Mouse (Mus musculus) lung, adult 18-20 months (tissue): ENCODE results near the gene Lmx1a.

Experiments used
- DNase-seq, 2 experiments: peaks; one replicate each; pipeline ENCODE4 v3.0.0; 2022; ENCODE audit warnings: mixed read lengths in 2 of 2

The Lmx1a gene

DNA sequence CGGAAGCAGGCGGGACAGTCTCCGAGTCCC, at the start of gene Lmx1a:
Gene Lmx1a (plus strand): TSS at position 6 of the 30 bp plus-strand sequence.
- no peak for DNase-seq

- peak; percentile 54 to 64 for DNase-seq
These were observed 44.0 kb upstream of the Lmx1a start for GRCm38 (mm10) chr1:167644866-167645537.

- DNase-seq = no peak
These were observed 40.4 kb upstream of the Lmx1a start for GRCm38 (mm10) chr1:167648670-167649069.

GRCm38 (mm10) chr1:167649122-167649633, 39.9 kb upstream of the Lmx1a start:
- peak in 1 of 2 experiments; percentile 33 for DNase-seq

- no peak for DNase-seq
These were observed 36.7 kb upstream of the Lmx1a start for GRCm38 (mm10) chr1:167652336-167652735.

DNA sequence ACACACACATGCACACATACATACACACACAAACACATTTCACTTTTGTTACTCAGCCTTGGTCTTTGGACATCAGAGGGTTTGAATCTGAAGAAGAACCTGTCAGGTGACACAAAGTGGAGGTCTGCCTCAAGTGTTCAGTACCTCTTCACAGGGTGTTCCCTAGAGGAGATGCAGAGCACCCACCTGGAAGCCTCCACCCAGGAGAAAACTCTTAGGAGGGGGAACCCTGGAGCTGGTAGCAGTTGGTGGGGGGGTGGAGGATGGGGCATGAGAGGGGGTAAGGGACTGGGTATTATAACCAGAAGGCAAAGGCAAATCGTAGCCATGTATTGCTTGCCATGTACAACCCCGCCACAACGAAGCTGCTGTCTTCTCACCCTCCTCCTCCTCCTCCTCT, 30.0 kb upstream of the Lmx1a start:
- DNase-seq = no peak

DNA sequence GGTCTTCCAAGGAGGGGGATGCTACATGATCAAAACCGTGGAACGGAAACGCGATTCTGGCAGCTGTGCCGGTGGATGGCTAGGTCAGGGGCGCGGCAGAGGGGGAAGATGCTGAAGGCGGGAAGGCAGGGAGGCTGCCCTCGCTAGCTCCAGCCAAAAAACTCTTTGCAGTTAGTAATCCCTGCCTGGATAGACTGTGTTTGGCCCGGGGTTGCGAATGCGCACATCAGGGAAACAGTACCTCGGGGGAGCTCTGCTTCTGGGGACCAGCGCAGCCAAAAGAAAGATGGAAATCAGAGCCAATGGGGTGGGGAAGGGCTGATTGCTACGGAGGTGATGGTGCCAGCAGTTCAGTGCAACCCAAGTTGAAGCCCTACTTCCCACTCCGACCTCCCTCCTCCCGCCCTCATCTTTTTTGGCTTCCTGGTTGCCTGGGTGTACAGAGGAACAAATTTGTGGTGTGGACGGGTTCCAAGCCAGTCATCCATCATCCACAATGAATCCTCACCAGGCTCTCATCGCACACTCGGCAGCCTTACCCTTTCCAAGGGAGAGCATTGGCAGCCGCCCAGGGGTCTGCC, 28.4 kb upstream of the Lmx1a start:
- peak; percentile 42 to 48 for DNase-seq

DNA sequence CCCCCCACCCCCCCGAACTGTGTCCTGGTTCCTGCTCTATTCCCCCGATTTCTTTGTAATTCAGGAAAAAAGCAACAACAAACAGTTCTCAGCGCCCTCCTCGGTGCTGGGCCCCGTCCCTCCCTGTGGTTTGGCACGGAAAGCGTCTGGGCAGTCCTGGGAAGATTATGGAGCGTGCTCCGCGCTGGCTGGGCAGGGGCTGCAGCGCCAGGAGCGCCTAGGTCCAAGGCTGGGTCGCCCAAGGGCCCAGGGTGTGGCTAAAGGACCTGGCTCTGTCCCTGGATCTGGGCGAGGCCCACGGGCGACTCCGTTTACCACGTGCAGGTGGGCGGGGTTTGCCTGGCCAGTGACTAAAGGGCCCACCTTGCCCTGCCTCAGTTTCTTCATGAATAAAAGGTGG, 27.9 kb upstream of the Lmx1a start:
- DNase-seq = peak; percentile 11 to 16

GRCm38 (mm10) chr1:167663136-167663535, 25.9 kb upstream of the Lmx1a start:
- no peak for DNase-seq

DNA sequence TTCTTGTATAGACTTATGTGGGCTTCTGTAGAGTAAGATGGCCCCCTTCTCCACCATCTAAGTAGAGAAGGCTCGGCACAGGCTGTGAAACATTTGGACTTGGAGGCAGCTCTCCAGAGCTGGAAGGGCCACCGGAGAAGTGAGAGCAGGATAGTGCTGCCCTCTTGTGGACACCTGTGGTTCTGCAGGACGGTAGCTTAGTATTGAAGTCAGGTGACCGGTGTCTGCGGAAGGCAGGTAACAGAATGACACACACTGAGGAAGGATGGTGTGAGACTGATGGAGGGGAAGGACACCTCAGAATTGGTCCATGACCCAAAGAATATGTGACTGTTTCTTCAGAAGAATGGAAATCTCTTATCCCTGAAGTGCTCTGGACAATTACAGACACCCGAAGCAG, 19.2 kb upstream of the Lmx1a start:
- peak; percentile 37 to 47 for DNase-seq

GRCm38 (mm10) chr1:167672433-167672987, 16.5 kb upstream of the Lmx1a start:
- DNase-seq = no peak

GRCm38 (mm10) chr1:167679061-167679460, 10.0 kb upstream of the Lmx1a start:
- no peak for DNase-seq

DNA sequence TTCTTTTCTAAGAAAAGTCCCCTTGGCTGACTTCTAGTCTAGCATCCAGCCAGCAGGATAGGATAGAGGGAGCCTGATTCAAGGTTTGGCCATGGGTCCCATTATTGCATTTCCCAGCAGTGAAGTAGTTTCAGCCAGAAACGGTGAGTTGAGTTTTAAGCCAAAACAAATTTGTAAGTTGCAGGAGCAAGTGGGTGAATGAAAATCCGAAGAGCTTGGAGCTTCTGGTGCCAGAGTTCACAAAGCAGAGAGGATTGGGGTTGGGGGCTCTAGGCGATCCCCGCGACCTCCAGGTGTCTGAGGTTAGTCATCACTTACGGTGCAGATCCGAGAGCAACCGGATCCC, 1.1 kb upstream of the Lmx1a start:
- no peak for DNase-seq

DNA sequence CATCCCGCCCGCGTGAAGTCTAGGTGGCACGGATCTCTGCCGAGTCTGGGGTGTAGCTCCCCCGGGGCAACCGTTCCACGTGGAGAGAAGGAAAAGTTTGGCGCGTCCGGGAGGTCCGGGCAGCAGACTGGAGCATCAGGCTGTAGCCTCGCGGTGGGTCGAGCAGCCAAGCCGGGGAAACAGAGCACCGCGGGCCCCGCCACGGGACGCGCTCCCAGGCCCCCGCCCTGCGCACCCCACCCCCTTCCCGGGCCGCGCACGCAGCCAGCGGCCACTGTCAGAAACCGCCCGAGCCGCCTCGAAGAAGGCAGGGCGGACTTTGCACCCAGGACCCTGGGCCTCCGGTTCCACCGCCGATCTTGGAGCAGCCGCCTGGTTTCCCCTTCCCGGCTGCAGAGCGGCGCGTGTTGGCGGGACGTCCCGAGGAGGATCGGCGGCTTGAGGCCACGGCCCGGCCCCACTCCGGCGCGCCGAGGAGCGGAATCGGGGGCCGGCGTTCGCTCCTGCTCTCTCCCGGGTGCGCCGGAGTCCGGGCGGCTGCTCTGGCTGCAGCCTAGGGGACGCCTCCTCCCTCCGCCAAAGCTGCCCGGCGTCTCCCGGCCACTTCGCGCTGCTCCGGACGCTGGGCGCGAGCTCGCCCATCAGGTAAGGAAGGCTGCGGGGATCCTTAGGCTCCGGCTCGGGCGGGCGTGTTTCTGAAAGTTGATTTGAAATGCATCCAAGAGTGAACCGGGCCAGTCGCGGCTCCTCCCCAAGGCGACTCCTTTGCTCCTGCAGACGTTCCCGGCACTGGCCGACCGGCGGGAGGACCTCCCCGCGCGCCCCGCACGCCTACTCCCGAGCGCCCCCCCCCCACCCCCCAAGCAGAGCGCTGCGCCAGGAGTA, 448 bp upstream of the Lmx1a start:
- DNase-seq = no peak

DNA sequence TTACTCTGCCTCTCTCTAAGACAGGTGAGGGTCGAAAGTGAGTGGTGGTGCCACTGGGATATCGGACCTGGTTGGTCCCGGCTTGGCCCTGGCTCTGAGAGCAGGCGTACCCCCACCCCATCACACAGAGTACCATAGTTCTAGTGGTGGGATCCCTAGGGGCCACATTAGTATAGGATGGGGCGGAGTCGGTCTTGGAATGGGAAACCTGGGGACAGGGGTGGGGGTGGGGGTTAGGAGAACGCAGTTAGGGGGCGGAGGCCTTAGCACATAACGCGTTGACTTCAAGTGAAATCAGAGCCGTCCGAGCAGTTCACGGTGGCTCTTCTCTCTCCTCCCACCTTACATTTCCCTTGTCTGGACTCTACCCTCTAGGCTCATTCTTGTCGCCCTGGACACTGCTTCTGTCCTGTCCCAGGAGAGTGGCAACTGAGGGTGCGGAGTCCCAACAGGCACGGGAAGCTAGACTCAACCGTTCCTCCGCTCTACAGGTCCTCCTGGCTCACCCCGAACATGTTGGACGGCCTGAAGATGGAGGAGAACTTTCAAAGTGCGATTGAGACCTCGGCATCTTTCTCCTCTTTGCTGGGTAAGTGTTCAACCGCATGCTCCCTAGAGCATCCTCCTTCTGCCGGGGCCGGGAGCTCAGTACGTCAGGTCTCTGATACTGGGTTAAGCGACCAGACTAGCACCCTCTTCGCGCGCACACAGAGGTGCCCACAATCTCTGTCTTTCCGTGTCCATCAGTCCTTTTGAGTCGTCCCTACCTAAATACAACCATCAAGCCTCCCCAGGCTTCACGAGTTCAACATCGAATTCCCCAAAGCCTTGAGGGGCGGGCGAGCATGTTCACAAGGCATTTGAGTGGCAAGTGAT, 463 bp downstream of the Lmx1a start:
- no peak for DNase-seq

GRCm38 (mm10) chr1:167690138-167690710, 1.2 kb downstream of the Lmx1a start:
- DNase-seq = no peak

GRCm38 (mm10) chr1:167690716-167691550, 1.9 kb downstream of the Lmx1a start:
- DNase-seq = no peak

- no peak for DNase-seq
These were observed 3.1 kb downstream of the Lmx1a start for GRCm38 (mm10) chr1:167691911-167692682.

DNA sequence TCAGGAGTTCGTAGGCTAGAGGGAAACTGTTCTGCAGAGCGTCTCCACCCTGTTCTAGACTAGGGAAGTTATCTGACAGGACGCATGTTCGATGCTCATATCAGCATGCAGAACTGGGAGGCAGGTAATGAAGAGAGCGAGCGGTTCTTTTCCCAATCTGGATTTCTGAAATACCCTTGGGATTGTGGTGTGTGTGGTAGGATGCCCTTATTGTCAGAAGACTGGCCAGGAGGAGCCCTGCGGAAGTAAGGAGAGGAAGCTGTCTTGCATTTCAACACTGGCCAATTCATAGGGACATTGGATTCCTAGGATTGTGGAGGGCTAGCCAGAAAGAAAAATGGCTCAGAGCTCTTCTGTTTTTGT, 3.6 kb downstream of the Lmx1a start:
- no peak for DNase-seq

- DNase-seq = no peak
These were observed 4.6 kb downstream of the Lmx1a start for GRCm38 (mm10) chr1:167693499-167694240.
